8 mouse cellular contexts compared by ENCODE assay signal in genomic region chr7:25657785-25658184, GRCm38 (mm10). TPM values are rescaled to one million over a fixed set of nuclear protein-coding genes. Genes with fewer than 3 reads are reported as not detected.
DNase-seq lines count a peak whose midpoint lies in the region; ATAC-seq and TF ChIP-seq lines count a peak whose summit lies in the region.

No protein-coding gene starts in this region.

- H3K4me1 ChIP-seq in heart, embryonic 15.5 days (replicated peaks): peaks cover 23% of the 10 kb centered on the region
- peaks cover 17% of the 10 kb centered on the region for H3K4me1 ChIP-seq in bone marrow macrophage, adult 2 months (ENCODE audit: control insufficient read depth, insufficient read depth, low read length)
- H3K4me1 ChIP-seq in hindbrain, embryonic 13.5 days (replicated peaks): peaks cover 36% of the 10 kb centered on the region
- peaks cover 23% of the 10 kb centered on the region for H3K4me1 ChIP-seq in midbrain, embryonic 12.5 days

- TF ChIP-seq POLR2A in bone marrow macrophage, adult 2 months (IDR thresholded peaks at IDR 0.05; ENCODE audit: borderline replicate concordance, low read depth, low read length): no peak

- no peak overlapping the region for H3K27ac ChIP-seq in heart, embryonic 15.5 days
- no peak overlapping the region; the same call in 1 of the 2 replicates for H3K27ac ChIP-seq in bone marrow macrophage, adult 2 months (ENCODE audit: insufficient read depth, low read depth, low read length)
- no peak overlapping the region for H3K27ac ChIP-seq in hindbrain, embryonic 13.5 days
- no peak overlapping the region for H3K27ac ChIP-seq in midbrain, embryonic 12.5 days (replicated peaks)

- H3K4me3 ChIP-seq in heart, embryonic 15.5 days: peak overlapping the region; percentile 84
- H3K4me3 ChIP-seq in bone marrow macrophage, adult 2 months (ENCODE audit: insufficient read depth, low read length): peak overlapping the region; percentile 78
- peak overlapping the region; percentile 60 for H3K4me3 ChIP-seq in hindbrain, embryonic 13.5 days
- H3K4me3 ChIP-seq in midbrain, embryonic 12.5 days: peak overlapping the region; percentile 53

- H3K4me2 ChIP-seq in heart, embryonic 15.5 days: peak overlapping the region; percentile 74
- H3K4me2 ChIP-seq in hindbrain, embryonic 13.5 days: peak overlapping the region; percentile 89
- H3K4me2 ChIP-seq in midbrain, embryonic 12.5 days (replicated peaks): peak overlapping the region; percentile 83

- H3K9ac ChIP-seq in heart, embryonic 15.5 days: peak overlapping the region; percentile 77
- H3K9ac ChIP-seq in hindbrain, embryonic 13.5 days: peak overlapping the region; percentile 77
- peak overlapping the region; percentile 66 for H3K9ac ChIP-seq in midbrain, embryonic 12.5 days (replicated peaks)

- 0 out of 2 replicates have a peak, but pooled peaks cover 3% of the 10 kb centered on the region for H3K36me3 ChIP-seq in heart, embryonic 15.5 days
- H3K36me3 ChIP-seq in hindbrain, embryonic 13.5 days: peaks cover 11% of the 10 kb centered on the region; the same call in 1 of the 2 replicates
- peaks cover 4% of the 10 kb centered on the region; the same call in 1 of the 2 replicates for H3K36me3 ChIP-seq in midbrain, embryonic 12.5 days

- intact Hi-C loops in heart, postnatal 25 days (cut with DNase I): loop anchor here (5.0 kb wide), 1 partner anchor 35 kb away; no protein-coding TSS in a partner anchor

- H3K27me3 ChIP-seq in heart, embryonic 15.5 days: no peaks in the 10 kb centered on the region
- no peaks in the 10 kb centered on the region for H3K27me3 ChIP-seq in hindbrain, embryonic 13.5 days
- H3K27me3 ChIP-seq in midbrain, embryonic 12.5 days: no peaks in the 10 kb centered on the region

- 36% methylated on average over 10 of the region's 10 CpGs for WGBS in heart, embryonic 15.5 days
- whole genome bisulfite sequencing in hindbrain, embryonic 13.5 days: 40% methylated on average over 10 of the region's 10 CpGs
- WGBS in midbrain, embryonic 12.5 days: 43% methylated on average over 10 of the region's 10 CpGs

- H3K9me3 ChIP-seq in heart, embryonic 15.5 days (replicated peaks): no peaks in the 10 kb centered on the region
- H3K9me3 ChIP-seq in hindbrain, embryonic 13.5 days: no peaks in the 10 kb centered on the region
- no peaks in the 10 kb centered on the region for H3K9me3 ChIP-seq in midbrain, embryonic 12.5 days

- no peak for DNase-seq in heart, postnatal 25 days (ENCODE audit: low spot score)
- DNase-seq in embryo, embryonic 10.5 days (ENCODE audit: low spot score): no peak
- no peak for DNase-seq in left cerebral cortex, adult 8-10 months (ENCODE audit: low spot score in 2 of 2)

- TF ChIP-seq CTCF in bone marrow macrophage, adult 2 months (IDR thresholded peaks at IDR 0.05; ENCODE audit: low read depth, low read length): no peak

- no peak for ATAC-seq in heart, embryonic 15.5 days (replicated peaks; ENCODE audit: insufficient number of reproducible peaks, insufficient read depth, low FRiP score, low read depth)
- no peak for ATAC-seq in hindbrain, embryonic 13.5 days (ENCODE audit: low FRiP score)
- no peak for ATAC-seq in midbrain, embryonic 12.5 days (ENCODE audit: low FRiP score, low read depth)
- ATAC-seq in CD4-positive, CD25-positive, alpha-beta regulatory T cell, adult 4 months: no peak

RNA-seq across cellular contexts. Expression of gene Bckdha, which starts 1.0 kb away (rescaled TPM):
- 58.5 and 68.9 TPM in 2 replicates for polyA plus RNA-seq in heart, embryonic 15.5 days (2015; fragmentation: Nextera tagmentation; extraction: Ambion mirVana)
- total RNA-seq in heart, postnatal 25 days (2021): 100 to 1,000 TPM; 184 to 199 TPM
- polyA plus RNA-seq in bone marrow macrophage, adult 2 months (2012; ENCODE audit: insufficient read depth, insufficient read length, missing spikeins): 56.1 and 59.3 TPM in 2 replicates
- polyA plus RNA-seq in hindbrain, embryonic 13.5 days (2015; fragmentation: Nextera tagmentation; extraction: Ambion mirVana): 46.3 and 49.2 TPM in 2 replicates
- polyA plus RNA-seq in midbrain, embryonic 12.5 days (2016; fragmentation: Nextera tagmentation; extraction: Ambion mirVana): 38.4 and 43.4 TPM in 2 replicates
- polyA plus RNA-seq in CD4-positive, CD25-positive, alpha-beta regulatory T cell, adult 4 months (2017; shearing (Covaris generic)): 10 to 100 TPM; 16.6 to 27.7 TPM
- 10 to 100 TPM; 36.1 to 40.8 (median 39.4) TPM for total RNA-seq in left cerebral cortex, adult 8-10 months (2022)

RNA-seq across cellular contexts. Expression of gene Exosc5, which starts 1.2 kb away (rescaled TPM):
- polyA plus RNA-seq in heart, embryonic 15.5 days (2015; fragmentation: Nextera tagmentation; extraction: Ambion mirVana): 30.3 and 45.7 TPM in 2 replicates
- total RNA-seq in heart, postnatal 25 days (2021): 10 to 100 TPM; 16.0 to 16.3 TPM
- 22.6 and 30.6 TPM in 2 replicates for polyA plus RNA-seq in bone marrow macrophage, adult 2 months (2012; ENCODE audit: insufficient read depth, insufficient read length, missing spikeins)
- polyA plus RNA-seq in hindbrain, embryonic 13.5 days (2015; fragmentation: Nextera tagmentation; extraction: Ambion mirVana): 44.7 and 47.1 TPM in 2 replicates
- polyA plus RNA-seq in midbrain, embryonic 12.5 days (2016; fragmentation: Nextera tagmentation; extraction: Ambion mirVana): 49.1 and 50.1 TPM in 2 replicates
- polyA plus RNA-seq in CD4-positive, CD25-positive, alpha-beta regulatory T cell, adult 4 months (2017; shearing (Covaris generic)): 100 to 1,000 TPM in 1 of 2 experiments, 10 to 100 TPM in 1; 97.0 to 157 TPM
- total RNA-seq in left cerebral cortex, adult 8-10 months (2022): 10 to 100 TPM; 21.7 to 27.4 (median 26.7) TPM

RNA-seq across cellular contexts. Expression of gene Tmem91, which starts 17.2 kb away (rescaled TPM):
- polyA plus RNA-seq in heart, embryonic 15.5 days (2015; fragmentation: Nextera tagmentation; extraction: Ambion mirVana): 1.8 and 2.2 TPM in 2 replicates
- total RNA-seq in heart, postnatal 25 days (2021): not detected
- 0.87 TPM in 1 of 2 replicates, not detected in the other for polyA plus RNA-seq in bone marrow macrophage, adult 2 months (2012; ENCODE audit: insufficient read depth, insufficient read length, missing spikeins)
- polyA plus RNA-seq in hindbrain, embryonic 13.5 days (2015; fragmentation: Nextera tagmentation; extraction: Ambion mirVana): 15.6 and 16.3 TPM in 2 replicates
- 3.1 and 3.9 TPM in 2 replicates for polyA plus RNA-seq in midbrain, embryonic 12.5 days (2016; fragmentation: Nextera tagmentation; extraction: Ambion mirVana)
- 10 to 100 TPM; 15.2 to 31.5 TPM for polyA plus RNA-seq in CD4-positive, CD25-positive, alpha-beta regulatory T cell, adult 4 months (2017; shearing (Covaris generic))
- 10 to 100 TPM; 27.1 to 37.7 (median 34.1) TPM for total RNA-seq in left cerebral cortex, adult 8-10 months (2022)

RNA-seq across cellular contexts. Expression of gene B9d2, which starts 22.8 kb away (rescaled TPM):
- polyA plus RNA-seq in heart, embryonic 15.5 days (2015; fragmentation: Nextera tagmentation; extraction: Ambion mirVana): 24.5 and 30.9 TPM in 2 replicates
- total RNA-seq in heart, postnatal 25 days (2021): 10 to 100 TPM in 1 of 2 experiments, 1 to 10 TPM in 1; 8.3 to 10.9 TPM
- polyA plus RNA-seq in bone marrow macrophage, adult 2 months (2012; ENCODE audit: insufficient read depth, insufficient read length, missing spikeins): 18.3 and 19.2 TPM in 2 replicates
- polyA plus RNA-seq in hindbrain, embryonic 13.5 days (2015; fragmentation: Nextera tagmentation; extraction: Ambion mirVana): 40.0 and 41.5 TPM in 2 replicates
- polyA plus RNA-seq in midbrain, embryonic 12.5 days (2016; fragmentation: Nextera tagmentation; extraction: Ambion mirVana): 29.0 and 33.9 TPM in 2 replicates
- polyA plus RNA-seq in CD4-positive, CD25-positive, alpha-beta regulatory T cell, adult 4 months (2017; shearing (Covaris generic)): 10 to 100 TPM; 46.8 to 72.8 TPM
- 10 to 100 TPM; 25.3 to 29.6 (median 28.6) TPM for total RNA-seq in left cerebral cortex, adult 8-10 months (2022)

RNA-seq across cellular contexts. Expression of gene Tgfb1, which starts 29.0 kb away (rescaled TPM):
- polyA plus RNA-seq in heart, embryonic 15.5 days (2015; fragmentation: Nextera tagmentation; extraction: Ambion mirVana): 3.2 and 4.6 TPM in 2 replicates
- 10 to 100 TPM; 23.8 to 24.5 TPM for total RNA-seq in heart, postnatal 25 days (2021)
- 287 and 354 TPM in 2 replicates for polyA plus RNA-seq in bone marrow macrophage, adult 2 months (2012; ENCODE audit: insufficient read depth, insufficient read length, missing spikeins)
- 0.85 and 1.2 TPM in 2 replicates for polyA plus RNA-seq in hindbrain, embryonic 13.5 days (2015; fragmentation: Nextera tagmentation; extraction: Ambion mirVana)
- 1.3 and 1.6 TPM in 2 replicates for polyA plus RNA-seq in midbrain, embryonic 12.5 days (2016; fragmentation: Nextera tagmentation; extraction: Ambion mirVana)
- 1 to 10 TPM; 6.9 to 9.7 TPM for polyA plus RNA-seq in CD4-positive, CD25-positive, alpha-beta regulatory T cell, adult 4 months (2017; shearing (Covaris generic))
- total RNA-seq in left cerebral cortex, adult 8-10 months (2022): 10 to 100 TPM in 2 of 4 experiments, 1 to 10 TPM in 2; 6.1 to 19.9 (median 11.1) TPM
